Comparison of ENCODE assay signal across 32 mouse cellular contexts in genomic region chr8:11808047-11808446, GRCm38 (mm10). TPM values are rescaled to one million over a fixed set of nuclear protein-coding genes. Genes with fewer than 3 reads are reported as not detected.
"Had no signal": no experiment of that assay in that cellular context is flagged by ENCODE, and none has a peak within 500 bp of the region (broad histone marks: within the 10 kb centered on the region; RNA-seq: fewer than 3 reads in every experiment).

No protein-coding gene starts in this region.

- H3K4me3 ChIP-seq: embryonic facial prominence, embryonic 10.5 days; embryonic facial prominence, embryonic 12.5 days; embryonic facial prominence, embryonic 13.5 days; embryonic facial prominence, embryonic 15.5 days; erythroblast, embryonic 14.5 days; forebrain, embryonic 10.5 days; forebrain, embryonic 12.5 days; forebrain, embryonic 13.5 days; forebrain, embryonic 15.5 days; heart, adult 2 months had no signal

- H3K27ac ChIP-seq: embryonic facial prominence, embryonic 10.5 days; embryonic facial prominence, embryonic 12.5 days; embryonic facial prominence, embryonic 13.5 days; embryonic facial prominence, embryonic 15.5 days; forebrain, embryonic 10.5 days; forebrain, embryonic 12.5 days; forebrain, embryonic 13.5 days; forebrain, embryonic 15.5 days; heart, adult 2 months had no signal

- DNase-seq: cerebellum, adult 2 months; cerebellum, adult 8-10 months; cerebellum, adult 9-10 months; cerebellum, adult 9-11 months; cerebellum, postnatal 10 days; cerebellum, postnatal 14 days; cerebellum, postnatal 25 days; cerebellum, postnatal 36 days; embryo, embryonic 11 days; forebrain, postnatal 0 days; gastrocnemius, postnatal 10 days; gastrocnemius, postnatal 14 days; gastrocnemius, postnatal 25 days; gastrocnemius, postnatal 36 days; heart, adult 11 months; heart, adult 18-20 months; heart, adult 2 months had no signal

- ATAC-seq: forebrain, embryonic 13.5 days; forebrain, embryonic 14.5 days; forebrain, embryonic 15.5 days; forebrain, embryonic 16.5 days; forebrain, postnatal 0 days had no signal

RNA-seq across cellular contexts. Expression of gene Tex29, which starts 32.2 kb away (rescaled TPM):
- total RNA-seq: common myeloid progenitor, adult 5-6 weeks; forebrain, postnatal 0 days; gastrocnemius, adult 8-10 months; gastrocnemius, postnatal 10 days; gastrocnemius, postnatal 14 days; gastrocnemius, postnatal 25 days; gastrocnemius, postnatal 36 days; gastrocnemius, postnatal 4 days; heart, adult 18-20 months; heart, adult 2 months; heart, adult 8-10 months had no signal
